In the genomic region with DNA sequence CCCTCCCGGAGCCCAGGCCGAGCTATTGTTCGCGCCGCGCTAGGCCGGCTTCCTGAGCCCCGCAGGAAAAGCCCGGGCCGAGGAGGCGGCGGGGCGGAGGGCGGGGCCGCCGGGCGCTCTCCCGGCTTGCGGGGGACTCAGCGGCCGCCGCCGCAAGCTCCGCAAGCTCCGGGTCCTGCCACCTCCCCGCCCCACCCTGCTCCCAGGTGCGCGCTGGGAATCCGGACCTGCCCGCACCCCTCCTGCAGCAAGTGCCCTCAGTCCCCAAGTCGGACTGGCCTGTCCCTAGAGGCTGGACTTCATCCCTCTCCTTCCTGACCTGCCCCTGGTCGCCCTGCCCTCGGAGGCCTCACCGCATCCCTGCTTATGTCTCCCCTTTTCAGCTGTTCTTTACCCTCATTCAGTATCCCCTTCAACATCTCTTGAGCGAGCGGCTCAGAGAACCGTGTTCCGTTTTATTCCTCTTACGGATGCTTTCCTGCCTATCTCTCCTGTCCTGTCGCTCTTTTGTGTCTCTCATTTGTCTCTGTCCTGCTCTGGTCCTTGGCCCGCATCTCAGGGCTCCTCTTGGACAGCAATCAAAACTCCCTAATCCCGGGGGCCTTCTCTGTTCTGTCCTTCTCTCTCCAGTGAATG, we compare ENCODE assay signal across 8 mouse cellular contexts. TPM values are rescaled to one million over a fixed set of nuclear protein-coding genes. Genes with fewer than 3 reads are reported as not detected.
A peak's percentile ranks its signal among the peaks of the same experiment; 100 is the strongest.
DNase-seq lines count a peak whose midpoint lies in the region; ATAC-seq and TF ChIP-seq lines count a peak whose summit lies in the region.

No protein-coding gene starts in this region.

- H3K9ac ChIP-seq in embryonic facial prominence, embryonic 14.5 days (ENCODE audit: low read depth, low read length), result peak overlapping the region; percentile 96
- H3K9ac ChIP-seq in hindbrain, embryonic 14.5 days, result peak overlapping the region; percentile 99

- ATAC-seq in embryonic facial prominence, embryonic 14.5 days (ENCODE audit: low read depth), result peak; percentile 72
- ATAC-seq in hindbrain, embryonic 14.5 days (ENCODE audit: low FRiP score), result peak; percentile 77; the same call in 1 of the 2 replicates
- no peak for ATAC-seq in inflammation-experienced regulatory T-cells, adult 6 months

- H3K9me3 ChIP-seq in embryonic facial prominence, embryonic 14.5 days (ENCODE audit: control insufficient read depth, low read length), result 0 out of 2 replicates have a peak, but pooled peaks cover 7% of the 10 kb centered on the region
- H3K9me3 ChIP-seq in hindbrain, embryonic 14.5 days (ENCODE audit: control insufficient read depth, low read length), result peaks cover 8% of the 10 kb centered on the region; the same call in 1 of the 2 replicates
- H3K9me3 ChIP-seq in midbrain, embryonic 10.5 days (replicated peaks), result no peaks in the 10 kb centered on the region

- intact Hi-C loops in left cerebral cortex, postnatal 10 days (cut with DNase I), result loop anchor here (5.0 kb wide), 2 partner anchors 37 to 58 kb away; no protein-coding TSS in a partner anchor

- H3K36me3 ChIP-seq in embryonic facial prominence, embryonic 14.5 days (ENCODE audit: control insufficient read depth, insufficient read depth, low read length), result no peaks in the 10 kb centered on the region
- H3K36me3 ChIP-seq in hindbrain, embryonic 14.5 days (replicated peaks; ENCODE audit: control insufficient read depth, insufficient read depth), result no peaks in the 10 kb centered on the region
- H3K36me3 ChIP-seq in midbrain, embryonic 10.5 days, result no peaks in the 10 kb centered on the region

- no peak for TF ChIP-seq POLR2A in bone marrow, adult 2 months (IDR thresholded peaks at IDR 0.05; ENCODE audit: borderline replicate concordance, control insufficient read depth, low read depth, low read length)

- H3K4me3 ChIP-seq in bone marrow, adult 2 months (replicated peaks; ENCODE audit: control insufficient read depth, low read depth, low read length), result no peak overlapping the region
- H3K4me3 ChIP-seq in embryonic facial prominence, embryonic 14.5 days (ENCODE audit: low read depth, low read length), result peak overlapping the region; percentile 91
- peak overlapping the region; percentile 94 for H3K4me3 ChIP-seq in hindbrain, embryonic 14.5 days (replicated peaks; ENCODE audit: low read length)
- H3K4me3 ChIP-seq in midbrain, embryonic 10.5 days, result peak overlapping the region; percentile 96

- TF ChIP-seq CTCF in bone marrow, adult 2 months (IDR thresholded peaks at IDR 0.05; ENCODE audit: control insufficient read depth, insufficient read depth, low read length), result no peak

- 5% methylated on average over 39 of the region's 42 CpGs for WGBS in bone marrow, adult 2 months
- 1% methylated on average over 13 of the region's 42 CpGs for WGBS in embryonic facial prominence, embryonic 14.5 days
- WGBS in hindbrain, embryonic 14.5 days, result under 1% methylated on average over 41 of the region's 42 CpGs
- WGBS in midbrain, embryonic 10.5 days, result under 1% methylated on average over 39 of the region's 42 CpGs

- peak; percentile 46 to 63 for DNase-seq in left cerebral cortex, postnatal 10 days (ENCODE audit: extremely low spot score in 1 of 2, low spot score in 2 of 2)
- DNase-seq in left cerebral cortex, adult 11 months (ENCODE audit: low spot score), result no peak
- DNase-seq in embryonic facial prominence, embryonic 14.5 days (ENCODE audit: low spot score), result peak; percentile 23
- peak; percentile 51 for DNase-seq in hindbrain, embryonic 14.5 days (ENCODE audit: low spot score)
- DNase-seq in midbrain, embryonic 10.5 days (ENCODE audit: low spot score), result peak; percentile 76
- DNase-seq in ovary, adult 18-20 months (ENCODE audit: low spot score), result no peak

- H3K27ac ChIP-seq in bone marrow, adult 2 months (ENCODE audit: control insufficient read depth, insufficient read depth, low read depth, low read length, poor library complexity), result peak overlapping the region; percentile 21; the same call in 1 of the 2 replicates
- peak overlapping the region; percentile 95 for H3K27ac ChIP-seq in embryonic facial prominence, embryonic 14.5 days (replicated peaks; ENCODE audit: low read depth, low read length)
- H3K27ac ChIP-seq in hindbrain, embryonic 14.5 days, result peak overlapping the region; percentile 99
- H3K27ac ChIP-seq in midbrain, embryonic 10.5 days (replicated peaks), result peak overlapping the region; percentile 99

- H3K4me2 ChIP-seq in embryonic facial prominence, embryonic 14.5 days (ENCODE audit: low read depth, low read length), result peak overlapping the region; percentile 90
- peak overlapping the region; percentile 93 for H3K4me2 ChIP-seq in hindbrain, embryonic 14.5 days (replicated peaks)

- H3K27me3 ChIP-seq in embryonic facial prominence, embryonic 14.5 days (replicated peaks; ENCODE audit: control insufficient read depth, insufficient read depth, low read length), result no peaks in the 10 kb centered on the region
- H3K27me3 ChIP-seq in hindbrain, embryonic 14.5 days (ENCODE audit: control insufficient read depth, insufficient read depth, low read length), result no peaks in the 10 kb centered on the region
- peaks cover 10% of the 10 kb centered on the region for H3K27me3 ChIP-seq in midbrain, embryonic 10.5 days (ENCODE audit: low read depth, poor library complexity, severe bottlenecking)

- no peaks in the 10 kb centered on the region for H3K4me1 ChIP-seq in bone marrow, adult 2 months (ENCODE audit: control insufficient read depth, insufficient read depth, low read length)
- H3K4me1 ChIP-seq in embryonic facial prominence, embryonic 14.5 days (ENCODE audit: control insufficient read depth, insufficient read depth, low read length), result peaks cover 11% of the 10 kb centered on the region; the same call in 1 of the 2 replicates
- peaks cover 30% of the 10 kb centered on the region for H3K4me1 ChIP-seq in hindbrain, embryonic 14.5 days (replicated peaks; ENCODE audit: control insufficient read depth, insufficient read depth, low read length)
- H3K4me1 ChIP-seq in midbrain, embryonic 10.5 days, result peaks cover 38% of the 10 kb centered on the region

RNA-seq across cellular contexts. Expression of gene Kalrn, which starts 0.6 kb away (rescaled TPM):
- total RNA-seq in left cerebral cortex, postnatal 10 days (2021), result 100 to 1,000 TPM; 318 to 335 TPM
- 23.3 and 72.1 TPM in 2 replicates for polyA plus RNA-seq in bone marrow, adult 2 months (2011; ENCODE audit: insufficient read depth, insufficient read length, low replicate concordance, missing spikeins)
- polyA plus RNA-seq in embryonic facial prominence, embryonic 14.5 days (2014; fragmentation: Nextera tagmentation; extraction: Ambion mirVana), result 12.2 and 14.3 TPM in 2 replicates
- 25.4 and 30.5 TPM in 2 replicates for polyA plus RNA-seq in hindbrain, embryonic 14.5 days (2014; fragmentation: Nextera tagmentation; extraction: Ambion mirVana)
- 11.3 and 16.8 TPM in 2 replicates for polyA plus RNA-seq in midbrain, embryonic 10.5 days (2016; fragmentation: Nextera tagmentation; extraction: Ambion mirVana)
- polyA plus RNA-seq in inflammation-experienced regulatory T-cells, adult 6 months (2017; shearing (Covaris generic)), result under 1 TPM in 1 of 3 experiments, not detected in 2; 0.21 TPM

Comparison
In these comparisons a context has a peak if more than half of its experiments do, and no peak if none do; other contexts are left out.
1. DNase-seq: peak in left cerebral cortex, postnatal 10 days (2 of 2), embryonic facial prominence, embryonic 14.5 days (single experiment), hindbrain, embryonic 14.5 days (single experiment) and midbrain, embryonic 10.5 days (single experiment); none in left cerebral cortex, adult 11 months (single experiment) and ovary, adult 18-20 months (single experiment).
2. H3K27ac ChIP-seq: peak in every context shown above with its lines; median percentile 99 in hindbrain, embryonic 14.5 days; 99 in midbrain, embryonic 10.5 days; 95 in embryonic facial prominence, embryonic 14.5 days; 21 in bone marrow, adult 2 months.